Mouse (Mus musculus): ENCODE measurements at regions not wholly inside any gene's neighbourhood (a gene's known extent, or its start where the extent isn't known, plus 50 kb on each side); places are given as distances from the start of the nearest gene placed in this dataset.

- no peak for DNase-seq (ENCODE audit: low spot score)
These were observed 133.2 kb downstream of the Klf5 start for GRCm38 (mm10) chr14:99431697-99432096.

GRCm38 (mm10) chr14:99434645-99435044 lies 136.2 kb downstream of the Klf5 start:
- no peak for DNase-seq (ENCODE audit: low spot score)

GRCm38 (mm10) chr14:99435512-99435911 lies 137.0 kb downstream of the Klf5 start:
- DNase-seq (ENCODE audit: low spot score), result no peak

- no peak for DNase-seq (ENCODE audit: low spot score)
These were observed 137.6 kb downstream of the Klf5 start for GRCm38 (mm10) chr14:99436051-99436450.

- DNase-seq (ENCODE audit: low spot score), result no peak
These were observed 150.6 kb downstream of the Klf5 start for GRCm38 (mm10) chr14:99449112-99449511.

- DNase-seq (ENCODE audit: low spot score), result no peak
These were observed 151.4 kb downstream of the Klf5 start for GRCm38 (mm10) chr14:99449870-99450269.

- DNase-seq (ENCODE audit: low spot score), result no peak
These were observed 152.8 kb downstream of the Klf5 start for GRCm38 (mm10) chr14:99451110-99451795.

- no peak for DNase-seq (ENCODE audit: low spot score)
These were observed 155.4 kb downstream of the Klf5 start for GRCm38 (mm10) chr14:99453916-99454315.

- DNase-seq (ENCODE audit: low spot score), result peak; percentile 22
These were observed 158.1 kb downstream of the Klf5 start for GRCm38 (mm10) chr14:99456555-99456954.

- no peak for DNase-seq (ENCODE audit: low spot score)
These were observed 159.1 kb downstream of the Klf5 start for GRCm38 (mm10) chr14:99457573-99457972.

GRCm38 (mm10) chr14:99472111-99472510 lies 173.6 kb downstream of the Klf5 start:
- no peak for DNase-seq (ENCODE audit: low spot score)

GRCm38 (mm10) chr14:99475271-99475670 lies 176.8 kb downstream of the Klf5 start:
- no peak for DNase-seq (ENCODE audit: low spot score)

GRCm38 (mm10) chr14:99480325-99481077 lies 182.0 kb downstream of the Klf5 start:
- no peak for DNase-seq (ENCODE audit: low spot score)

- DNase-seq (ENCODE audit: low spot score), result no peak
These were observed 189.5 kb downstream of the Klf5 start for GRCm38 (mm10) chr14:99487981-99488380.

GRCm38 (mm10) chr14:99493197-99493596 lies 194.7 kb downstream of the Klf5 start:
- DNase-seq (ENCODE audit: low spot score), result no peak

- DNase-seq (ENCODE audit: low spot score), result no peak
These were observed 195.2 kb downstream of the Klf5 start for GRCm38 (mm10) chr14:99493659-99494058.

- no peak for DNase-seq (ENCODE audit: low spot score)
These were observed 201.2 kb downstream of the Klf5 start for GRCm38 (mm10) chr14:99499502-99500266.

GRCm38 (mm10) chr14:99504909-99505308 lies 206.4 kb downstream of the Klf5 start:
- no peak for DNase-seq (ENCODE audit: low spot score)

GRCm38 (mm10) chr14:99509696-99510536 lies 211.4 kb downstream of the Klf5 start:
- DNase-seq (ENCODE audit: low spot score), result no peak

- DNase-seq (ENCODE audit: low spot score), result no peak
These were observed 217.0 kb downstream of the Klf5 start for GRCm38 (mm10) chr14:99515474-99515873.

GRCm38 (mm10) chr14:99516703-99517102 lies 218.2 kb downstream of the Klf5 start:
- no peak for DNase-seq (ENCODE audit: low spot score)

- DNase-seq (ENCODE audit: low spot score), result no peak
These were observed 221.9 kb downstream of the Klf5 start for GRCm38 (mm10) chr14:99520343-99520742.

Measured in ovary, postnatal 14 days (tissue).